Mouse (Mus musculus) cerebellum, adult 8-10 months (tissue): ENCODE measurements around the gene Sdf2.

Source experiments
- DNase-seq: peaks from one replicate; pipeline ENCODE4 v3.0.0; 2022

The Sdf2 gene

DNA sequence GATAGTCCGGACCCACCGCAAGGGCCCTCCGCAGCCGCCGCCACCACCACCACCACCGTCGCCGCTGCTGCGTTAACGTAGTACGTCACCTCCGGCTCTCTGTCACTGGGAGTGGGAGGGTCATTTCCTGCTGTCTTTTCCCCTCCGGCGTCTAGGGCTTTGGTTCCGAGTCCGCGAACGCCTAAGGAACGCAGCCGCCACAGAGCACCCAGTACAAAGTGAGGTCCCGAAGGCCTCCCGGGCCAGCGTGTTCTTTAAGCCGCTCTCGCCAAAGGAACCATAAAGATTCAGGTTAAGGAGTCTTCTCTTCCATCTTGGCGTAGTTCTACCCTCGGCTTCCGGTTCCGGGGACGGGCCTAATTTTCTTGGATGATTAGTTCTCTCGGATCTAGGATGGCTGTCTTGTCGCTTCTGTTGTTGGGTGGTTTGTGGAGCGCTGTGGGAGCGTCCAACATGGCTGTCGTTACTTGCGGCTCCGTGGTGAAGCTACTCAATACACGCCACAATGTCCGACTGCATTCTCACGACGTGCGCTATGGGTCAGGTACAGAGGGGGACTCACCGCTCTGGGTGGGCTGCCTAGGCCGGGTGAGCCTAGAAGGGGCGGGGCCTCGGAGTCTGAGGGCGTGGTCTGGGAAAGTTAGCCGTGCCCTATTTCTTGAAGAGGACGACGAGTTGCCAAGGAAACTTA, at the start of gene Sdf2, which contains the start of gene Supt6:
Sdf2 (plus strand) TSS at position 120 of the 691 bp plus-strand sequence.
Supt6 (minus strand) TSS at position 361 of the 691 bp plus-strand sequence.
- peak; percentile 77 for DNase-seq

DNA sequence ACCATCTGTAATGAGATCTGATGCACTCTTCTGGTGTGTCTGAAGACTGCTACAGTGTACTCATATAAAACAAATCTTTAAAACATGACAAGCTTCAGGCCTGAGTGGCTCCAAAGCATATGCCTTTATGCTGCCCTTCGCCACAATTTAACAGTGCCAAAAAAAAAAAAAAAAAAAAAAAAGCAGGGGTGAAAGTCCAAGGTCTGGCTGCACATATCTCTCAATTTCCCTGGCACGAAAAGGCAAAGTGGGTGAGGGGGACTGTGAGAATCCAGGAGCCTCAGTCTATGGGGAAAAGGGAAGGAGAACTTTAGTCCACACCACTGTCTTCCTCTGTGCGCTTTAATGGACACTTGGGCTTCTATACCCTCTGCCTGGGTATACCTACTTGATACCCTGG, 43.2 kb upstream of the Sdf2 start:
- no peak for DNase-seq

DNA sequence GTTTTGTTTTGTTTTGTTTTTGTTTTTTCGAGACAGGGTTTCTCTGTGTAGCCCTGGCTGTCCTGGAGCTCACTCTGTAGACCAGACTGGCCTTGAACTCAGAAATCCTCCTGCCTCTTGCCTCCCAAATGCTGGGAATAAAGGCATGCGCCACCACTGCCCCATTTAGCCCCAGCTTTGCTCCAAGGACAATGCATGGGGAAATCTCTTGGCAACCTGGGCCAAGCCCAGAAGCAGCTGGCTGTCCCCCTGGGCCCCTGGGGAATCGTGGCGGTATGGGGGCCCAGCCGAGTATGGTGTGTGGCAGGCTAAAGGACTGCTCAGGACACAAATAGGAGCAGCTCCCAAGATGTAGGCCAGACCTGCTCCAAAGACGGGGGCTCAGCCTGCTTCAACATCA, 41.3 kb upstream of the Sdf2 start:
- DNase-seq: no peak

DNA sequence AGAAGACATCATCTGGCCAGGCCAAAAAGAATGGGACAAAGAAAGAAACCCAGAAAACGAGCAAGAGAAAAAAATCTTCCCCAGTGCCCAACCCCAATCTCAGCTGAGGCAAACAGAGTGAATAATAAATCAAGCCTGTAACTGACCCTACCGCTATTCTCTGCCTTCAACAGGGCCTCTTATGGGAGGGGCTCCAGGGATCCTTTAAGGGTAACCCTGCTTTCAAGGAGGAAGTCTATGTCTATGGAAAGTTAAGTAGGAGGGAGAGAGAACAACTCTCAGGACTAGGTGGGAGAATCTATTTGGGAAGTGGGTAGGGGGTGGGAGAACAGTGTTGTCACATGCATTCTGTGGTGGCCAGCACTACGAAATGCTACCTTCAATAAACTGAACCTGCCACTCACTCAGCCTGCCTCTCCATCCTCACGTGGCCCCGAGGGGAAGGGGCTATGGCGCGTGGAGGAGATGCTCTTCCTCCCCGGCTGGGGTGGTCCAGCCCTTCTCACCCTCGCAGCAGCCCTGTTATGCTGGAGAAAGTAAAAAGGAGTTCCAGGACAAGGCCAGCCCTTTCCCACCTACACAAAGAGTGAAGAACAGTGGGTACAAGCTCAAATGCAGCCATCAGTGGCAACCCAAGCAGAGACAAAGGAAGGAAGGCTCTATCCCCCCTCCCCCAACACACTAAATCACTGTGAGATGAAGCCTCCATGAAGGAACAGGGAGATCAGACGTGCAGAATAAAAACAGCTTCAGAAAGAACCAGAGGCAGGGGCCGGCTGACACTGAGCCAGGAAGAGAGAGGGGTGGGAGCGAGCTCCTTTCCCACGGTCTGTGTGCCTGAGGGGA, 40.0 kb upstream of the Sdf2 start:
- DNase-seq: no peak

DNA sequence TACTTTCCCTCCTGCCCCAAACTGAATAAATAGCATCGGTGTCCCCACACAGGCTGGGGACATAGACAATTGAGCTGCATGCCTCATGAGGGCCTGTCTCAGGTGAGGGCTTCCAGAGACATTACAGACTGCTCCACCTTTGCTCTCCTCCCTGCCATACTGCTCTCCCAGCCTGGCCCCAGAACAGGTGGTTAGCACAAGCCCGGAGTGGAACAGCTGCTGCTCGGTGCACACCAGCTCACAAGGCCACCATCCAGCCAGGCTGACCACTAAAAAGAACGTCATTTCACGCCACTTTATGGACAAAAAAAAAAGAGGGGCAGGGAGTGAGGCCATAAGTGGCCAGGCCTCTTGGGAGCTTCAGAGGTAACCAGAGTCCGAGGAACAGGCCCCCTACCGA, 38.4 kb upstream of the Sdf2 start:
- no peak for DNase-seq

DNA sequence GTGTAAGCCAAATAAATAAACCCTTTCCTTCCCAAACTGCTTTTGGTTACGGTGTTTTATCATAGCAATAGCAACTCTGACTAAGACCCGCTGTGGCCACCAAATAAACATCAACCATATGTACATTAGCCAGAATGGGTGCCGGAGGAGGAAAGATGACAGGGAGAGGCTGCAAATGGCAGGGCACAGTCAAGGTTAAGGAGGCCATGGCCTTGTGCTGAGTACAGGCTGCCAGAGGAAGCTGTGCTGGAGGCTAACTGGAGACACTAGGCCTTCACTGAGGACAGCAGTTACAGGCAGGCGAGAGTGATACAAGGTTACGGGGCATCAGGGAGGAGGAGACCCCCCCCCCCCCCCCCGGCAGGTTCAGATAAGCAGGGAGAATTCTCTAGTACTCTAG, 35.7 kb upstream of the Sdf2 start:
- DNase-seq: no peak

DNA sequence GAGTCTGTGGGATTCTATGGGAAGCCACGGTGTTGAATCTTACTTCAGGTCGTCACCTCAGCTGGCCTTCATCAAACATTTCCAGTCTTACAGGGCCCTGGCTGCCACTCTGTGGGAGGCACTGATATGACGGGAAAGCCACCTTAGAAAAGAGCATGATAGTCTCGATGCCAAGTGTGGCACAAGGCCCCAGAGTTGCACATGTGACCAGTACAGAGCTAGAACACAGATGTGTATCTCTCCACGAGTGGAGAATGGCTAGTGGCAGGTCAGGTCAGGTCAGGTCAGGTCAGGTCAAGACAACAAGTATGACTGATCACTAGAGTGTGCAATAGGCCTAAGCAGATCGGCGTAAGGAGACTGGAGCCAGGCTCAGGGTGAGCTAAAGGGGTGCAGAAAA, 34.9 kb upstream of the Sdf2 start:
- DNase-seq: no peak

DNA sequence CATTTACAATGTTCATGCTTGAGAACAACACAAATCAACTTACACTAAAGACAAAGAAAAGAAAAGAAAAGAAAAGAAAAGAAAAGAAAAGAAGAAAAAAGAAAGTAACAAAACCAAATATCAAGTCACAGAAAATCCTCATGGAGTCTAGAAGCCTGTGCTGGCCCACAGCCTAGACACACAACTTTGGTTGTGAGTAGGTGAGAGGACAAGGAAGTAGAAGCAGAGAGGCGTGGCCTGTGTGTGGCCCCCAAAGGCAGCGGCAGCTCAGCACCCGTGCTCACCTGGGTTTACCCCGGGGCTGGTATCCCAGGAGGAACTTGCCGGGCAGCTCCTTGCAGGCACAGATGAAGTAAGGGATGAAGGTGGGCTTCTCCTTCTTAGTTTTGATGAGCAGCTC, 34.0 kb upstream of the Sdf2 start:
- no peak for DNase-seq

DNA sequence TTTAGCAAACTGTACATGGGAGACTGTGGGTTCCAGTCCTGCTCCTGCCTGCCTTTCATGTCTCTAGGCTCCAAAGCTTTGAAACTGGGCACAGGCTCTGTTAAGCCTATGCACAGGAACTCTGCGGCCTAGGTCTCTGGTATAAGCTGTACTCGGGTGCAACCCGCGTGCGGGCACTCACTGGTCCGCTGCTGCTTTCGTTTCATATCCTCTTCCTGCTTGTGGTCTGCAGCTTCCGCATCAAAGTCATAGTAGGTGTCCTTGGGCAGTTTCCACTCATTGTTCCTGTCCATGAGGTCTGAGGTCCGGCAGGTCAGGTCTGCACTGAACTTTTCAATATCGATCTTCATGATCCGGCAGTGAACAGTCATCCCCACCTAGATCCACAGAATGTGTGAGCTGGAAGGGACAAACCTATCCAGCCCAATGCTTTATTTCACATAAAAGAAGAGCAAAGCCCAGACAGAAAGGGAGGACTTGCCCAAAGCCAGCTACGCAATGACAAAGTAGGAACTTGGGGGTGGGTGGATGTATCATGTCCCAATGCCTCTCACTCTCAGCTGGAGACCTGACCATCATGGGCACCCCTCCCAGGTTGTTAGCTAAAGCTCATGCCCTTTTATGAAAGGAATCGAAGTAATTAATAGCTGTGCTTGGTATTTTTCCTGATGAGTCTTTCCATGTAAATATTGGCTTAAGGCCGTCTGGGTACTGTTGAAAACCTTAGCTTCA, 32.3 kb upstream of the Sdf2 start:
- no peak for DNase-seq

DNA sequence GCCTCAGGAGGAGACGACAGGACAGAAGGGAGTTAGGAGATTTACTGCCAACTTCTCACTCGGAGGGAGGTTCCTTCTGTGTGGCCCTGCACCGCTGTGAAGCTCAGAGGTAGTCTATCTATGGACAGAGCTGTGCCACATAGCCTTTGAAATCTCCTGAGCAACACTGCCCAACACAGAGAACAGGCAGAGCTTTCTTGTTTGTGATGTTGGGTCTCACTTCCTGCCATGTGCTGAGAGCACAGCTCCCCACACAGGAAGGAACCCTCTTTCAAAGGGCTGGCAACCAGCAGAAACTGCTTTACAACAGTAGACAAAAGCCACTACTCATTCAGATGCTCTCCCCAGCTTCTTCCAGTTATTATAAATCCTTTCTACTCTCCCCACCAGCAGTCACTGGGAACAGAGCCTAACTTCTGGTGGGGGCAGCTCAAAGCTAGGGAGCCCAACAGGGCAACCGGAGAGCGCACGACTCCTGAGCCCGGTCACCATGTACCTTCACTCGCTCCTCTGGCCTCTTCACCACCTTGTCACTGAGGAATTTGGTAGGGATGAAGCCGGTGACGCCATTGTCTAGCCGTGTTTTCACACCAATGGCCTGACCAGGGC, 29.7 kb upstream of the Sdf2 start:
- DNase-seq: no peak

DNA sequence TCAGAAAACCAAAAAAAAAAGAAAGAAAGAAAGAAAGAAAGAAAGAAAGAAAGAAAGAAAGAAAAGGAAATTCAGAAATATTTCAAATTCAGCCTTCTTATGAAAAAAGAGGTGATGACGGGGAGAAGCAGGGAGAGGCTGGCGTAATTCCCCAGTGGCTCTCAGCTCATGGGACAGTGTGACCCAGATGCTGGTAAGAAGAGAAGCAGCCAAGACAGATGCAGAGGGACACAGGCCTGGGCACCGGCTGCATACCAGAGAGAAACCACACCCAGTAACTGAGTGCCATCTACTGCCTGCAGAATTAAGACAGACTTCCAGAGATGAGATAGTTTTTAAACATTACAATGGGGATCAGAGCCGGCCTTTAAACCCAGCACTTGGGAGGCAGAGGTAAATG, 22.0 kb upstream of the Sdf2 start:
- DNase-seq: no peak

DNA sequence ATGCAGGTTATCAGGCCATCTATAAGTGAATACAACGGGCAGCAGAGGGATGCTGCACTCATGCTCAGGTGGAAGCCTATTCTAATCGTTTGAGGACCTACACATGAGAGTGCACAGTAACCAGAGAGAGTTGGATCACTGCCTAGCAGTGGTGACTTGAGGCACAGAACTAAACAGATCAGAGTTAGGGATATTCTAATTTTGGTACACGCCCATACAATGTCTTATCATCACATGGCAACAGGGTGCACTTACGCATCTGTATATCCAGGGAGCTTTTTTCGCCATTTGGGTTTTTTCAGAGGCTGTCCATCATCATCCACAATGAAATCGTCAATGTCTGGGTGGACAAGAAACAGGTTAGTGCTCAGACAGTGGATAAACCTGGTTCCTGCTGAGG, 14.0 kb upstream of the Sdf2 start:
- DNase-seq: no peak

DNA sequence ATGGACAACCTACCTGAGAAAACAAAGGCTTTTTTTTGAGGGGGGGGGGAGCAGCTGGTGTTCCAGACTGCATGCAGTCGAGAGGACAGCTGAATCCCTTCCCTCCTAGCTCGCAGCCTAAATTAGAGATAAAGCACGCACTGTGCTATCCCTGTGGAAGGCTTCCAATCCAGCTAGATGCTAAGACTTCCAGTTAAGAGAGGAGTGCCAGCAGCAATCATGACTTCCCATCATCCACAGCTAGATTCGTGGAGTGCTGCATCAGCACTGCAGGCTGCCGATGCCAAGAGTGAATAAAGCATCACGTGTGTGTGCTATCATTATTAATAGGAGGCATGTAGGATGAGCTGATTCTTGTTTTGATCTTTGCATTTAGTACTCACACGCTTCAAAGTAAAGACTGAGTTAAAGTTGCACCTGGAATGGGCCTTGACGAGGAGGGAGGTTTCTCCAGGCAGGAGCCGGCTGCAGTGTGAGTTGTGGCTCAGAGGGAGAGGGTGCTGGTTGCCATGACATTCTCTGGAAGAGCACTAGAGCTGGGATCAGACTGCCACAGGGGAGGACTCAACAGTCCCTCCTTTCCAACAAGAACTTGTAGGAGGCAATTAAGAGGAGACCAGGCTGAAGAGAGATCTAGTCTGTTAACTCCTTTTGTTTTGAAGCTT, 5.2 kb upstream of the Sdf2 start:
- DNase-seq: no peak

DNA sequence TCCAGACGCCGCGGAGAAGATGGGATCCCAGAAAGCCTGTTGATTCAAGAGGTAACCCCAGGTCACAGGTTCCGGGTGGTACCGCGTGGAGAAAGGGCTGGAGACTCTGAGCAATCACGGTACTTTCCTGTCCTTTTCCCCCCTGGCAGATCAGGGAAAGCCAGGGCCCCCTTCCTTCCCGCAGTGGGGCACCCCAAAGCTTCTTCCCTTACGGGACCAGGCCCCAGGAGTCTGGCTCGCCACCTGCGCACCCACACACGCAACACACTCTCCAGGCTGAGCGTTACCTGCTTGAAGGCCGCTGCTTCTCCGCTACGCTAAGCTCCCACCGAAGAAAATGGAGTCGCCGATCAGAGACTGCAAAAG, 302 bp upstream of the Sdf2 start:
- DNase-seq: no peak

DNA sequence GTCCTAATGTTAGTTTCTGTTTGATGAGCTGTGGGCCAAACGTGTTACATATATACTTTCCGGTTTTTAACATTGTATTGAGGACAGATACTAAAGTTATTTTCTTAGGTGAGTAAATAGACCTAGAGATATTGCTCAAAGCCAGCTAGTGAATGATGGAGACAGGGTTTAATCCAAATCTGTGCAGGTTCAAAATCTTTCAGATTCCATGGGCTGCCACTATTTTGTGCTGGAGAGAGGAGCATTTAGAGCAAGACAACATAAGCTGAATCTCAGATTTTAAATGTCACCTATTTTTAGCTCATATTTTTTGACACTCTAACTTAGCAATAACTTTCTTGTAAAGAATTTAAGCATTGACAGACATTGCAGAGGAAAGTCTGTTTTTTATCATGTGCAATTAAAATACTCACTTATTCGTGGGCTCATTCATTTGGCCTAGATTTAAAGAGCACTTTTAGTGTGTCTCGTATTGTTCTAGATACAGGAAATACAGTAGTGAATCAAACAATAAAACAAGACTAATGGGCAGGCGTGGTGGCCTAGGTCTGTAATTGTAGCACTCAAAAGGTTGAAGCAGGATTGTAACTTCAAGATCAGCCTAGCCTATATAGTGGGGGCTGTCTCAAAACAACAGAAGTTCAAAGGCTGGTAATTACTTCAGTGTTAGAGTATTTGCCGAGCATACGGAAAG, 919 bp downstream of the Sdf2 start:
- no peak for DNase-seq

DNA sequence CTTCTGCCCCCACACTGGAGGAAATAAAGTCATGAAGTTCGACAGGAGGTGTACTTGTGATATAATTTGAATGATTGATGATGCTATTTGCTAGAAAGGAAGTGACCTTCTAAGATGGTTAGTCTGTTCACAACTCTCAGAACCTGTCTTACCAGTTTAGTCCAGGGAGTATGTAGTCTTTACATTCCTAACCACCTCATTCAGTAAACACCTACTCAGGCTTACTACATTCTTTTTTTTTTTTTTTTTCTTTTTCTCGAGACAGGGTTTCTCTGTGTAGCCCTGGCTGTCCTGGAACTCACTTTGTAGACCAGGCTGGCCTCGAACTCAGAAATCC, 1.4 kb downstream of the Sdf2 start:
- no peak for DNase-seq

DNA sequence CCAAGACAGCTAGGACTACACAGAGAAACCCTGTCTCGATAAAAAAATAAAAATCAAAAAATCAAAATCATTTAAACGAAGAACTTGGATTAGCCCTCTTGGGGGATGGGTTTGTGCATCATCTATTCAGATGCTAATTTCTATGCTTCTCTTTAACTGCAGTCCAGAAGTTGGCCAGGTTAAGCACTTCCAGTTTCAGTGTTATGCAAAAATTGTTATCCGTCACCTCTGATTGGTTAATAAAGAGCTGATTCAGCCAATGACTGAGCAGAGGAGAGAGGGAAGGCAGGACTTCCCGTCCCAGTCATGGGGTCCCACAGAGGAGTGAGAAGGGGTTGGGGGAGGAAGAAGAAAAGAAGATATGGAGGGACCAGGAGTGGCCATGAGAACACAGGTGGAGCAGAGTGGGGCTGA, 2.2 kb downstream of the Sdf2 start:
- DNase-seq: no peak

DNA sequence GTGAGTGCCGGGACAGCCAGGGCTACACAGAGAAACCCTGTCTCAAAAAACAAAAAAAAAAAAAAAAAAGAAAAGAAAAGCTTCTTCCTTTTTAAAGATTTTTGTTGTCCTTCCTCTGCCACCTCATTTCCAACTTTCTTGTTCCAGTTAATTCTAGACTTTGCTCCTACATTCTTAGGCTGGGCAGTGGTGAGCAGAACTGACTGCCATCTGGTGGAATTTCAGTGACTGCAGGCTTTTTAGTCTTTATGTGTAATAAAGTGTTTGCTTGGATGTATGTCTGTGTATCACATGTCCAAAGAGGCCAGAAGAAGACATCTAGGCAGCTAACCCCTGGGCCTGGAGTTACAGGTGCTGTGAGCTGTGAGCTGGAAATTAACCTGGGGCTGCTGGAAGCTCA, 11.1 kb downstream of the Sdf2 start:
- no peak for DNase-seq

DNA sequence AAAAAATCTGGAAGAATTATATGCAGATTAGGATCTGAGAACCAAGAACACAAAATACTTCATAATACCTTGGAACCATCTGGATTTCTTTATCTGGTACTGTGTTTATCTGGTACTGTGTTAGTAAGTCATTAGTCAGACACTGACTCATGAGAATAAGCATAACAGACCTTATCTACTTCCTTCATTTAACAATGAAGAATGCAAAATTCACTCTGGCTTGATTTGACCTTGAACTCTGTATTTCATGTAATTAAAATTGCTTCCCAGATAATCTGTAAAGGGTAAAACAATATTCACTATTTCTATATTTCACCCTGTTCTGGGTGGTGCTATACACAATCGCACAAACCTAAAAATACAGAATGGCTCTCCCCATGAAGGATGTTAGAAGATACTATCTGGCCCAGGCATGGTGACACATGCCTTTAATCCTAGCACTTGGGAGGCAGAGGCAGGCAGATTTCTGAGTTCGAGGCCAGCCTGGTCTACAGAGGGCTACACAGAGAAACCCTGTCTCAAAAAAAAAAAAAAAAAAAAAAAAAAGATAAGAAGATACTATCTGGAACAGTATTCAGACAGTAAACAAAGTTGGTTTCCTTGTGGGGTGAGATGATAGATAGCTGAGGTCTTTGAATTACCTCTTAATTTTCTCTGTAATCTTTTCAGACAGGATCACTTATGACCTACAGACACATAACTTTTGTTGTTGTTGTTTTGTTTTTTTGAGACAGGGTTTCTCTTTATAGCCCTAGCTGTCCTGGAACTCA, 15.1 kb downstream of the Sdf2 start:
- no peak for DNase-seq

DNA sequence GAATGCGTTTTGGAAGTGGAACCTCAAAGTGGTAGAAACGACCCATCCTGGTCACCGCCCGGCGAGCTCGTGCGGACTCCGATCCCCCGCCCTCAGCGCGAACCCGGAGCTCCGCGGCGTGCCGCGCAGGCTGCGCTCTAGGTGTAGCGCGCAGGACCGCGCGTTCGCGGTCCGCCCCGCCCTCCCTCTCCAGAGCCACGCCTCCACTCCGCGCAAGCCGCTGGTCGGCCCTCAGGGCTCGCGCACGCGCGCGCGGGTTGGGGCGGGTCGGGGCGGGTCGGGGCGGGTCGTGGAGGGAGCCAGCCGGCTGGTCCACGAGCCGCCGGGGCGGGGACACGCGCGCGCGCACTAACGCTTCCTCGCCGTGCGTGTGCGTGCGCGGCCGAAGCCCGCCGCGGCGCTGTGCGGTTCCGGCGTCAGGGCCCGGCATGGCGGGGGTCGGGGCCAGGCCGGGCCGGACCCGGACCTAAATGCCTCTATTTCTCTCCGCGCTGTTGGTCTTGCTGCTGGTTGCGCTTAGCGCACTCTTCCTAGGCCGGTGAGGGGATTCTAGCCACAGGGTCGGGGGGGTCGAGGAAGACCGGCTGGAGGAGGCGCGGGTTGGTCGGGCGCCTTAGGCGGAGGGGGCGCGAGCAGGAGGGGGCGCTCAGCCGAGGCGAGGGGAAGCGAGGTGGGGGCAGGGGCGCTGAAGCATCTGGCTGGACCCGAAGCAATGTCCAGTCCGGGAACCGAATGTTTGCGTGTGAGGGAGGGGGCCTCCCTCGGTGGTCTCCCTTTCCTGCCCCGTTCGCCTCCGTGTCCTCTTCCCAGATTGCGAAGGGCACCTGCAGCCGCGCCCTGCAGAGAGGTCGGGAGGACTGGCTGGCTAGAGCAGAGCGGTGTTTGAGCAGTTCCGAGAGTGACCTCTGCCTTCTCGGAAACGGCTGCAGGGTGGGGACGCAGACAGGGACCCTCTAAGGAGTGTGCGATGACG, 16.1 kb downstream of the Sdf2 start, which contains the start of gene 2610507B11Rik:
2610507B11Rik (plus strand) TSS at position 373 of the 973 bp plus-strand sequence.
- DNase-seq: peak; percentile 90
